Mouse (Mus musculus): Measurements from ENCODE around the gene Cd1d1. TPM values are rescaled to one million over a fixed set of nuclear protein-coding genes. Genes with fewer than 3 reads are reported as not detected.
A peak's percentile ranks its signal among the peaks of the same experiment; 100 is the strongest.
"Not testable (repeated sequence)": the region's sequence is repeated elsewhere in the genome, so short reads cannot be mapped to it uniquely, and the experiment has no call there.

Cd1d1 gene
- 10 to 100 TPM; 17.4 to 20.4 TPM for total RNA-seq (2021)

DNA sequence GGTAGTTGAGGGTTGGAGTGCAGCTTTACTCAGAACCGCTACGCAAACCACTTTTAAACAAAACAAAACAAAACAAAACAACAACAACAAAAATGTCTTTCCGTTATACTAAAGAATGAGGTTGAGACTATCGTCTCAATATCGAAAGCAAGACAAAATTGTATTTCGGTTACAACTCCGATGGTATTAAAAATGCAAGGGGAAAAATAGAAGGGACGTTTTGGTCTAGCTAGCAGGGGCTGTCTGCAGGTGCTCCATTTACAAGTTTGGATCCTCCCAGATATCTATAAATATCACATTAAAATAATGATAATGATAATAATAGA lies at the start of gene Cd1d1:
Gene Cd1d1 (minus strand): TSS at position 27 of the 326 bp plus-strand sequence.
- no peak for DNase-seq

DNA sequence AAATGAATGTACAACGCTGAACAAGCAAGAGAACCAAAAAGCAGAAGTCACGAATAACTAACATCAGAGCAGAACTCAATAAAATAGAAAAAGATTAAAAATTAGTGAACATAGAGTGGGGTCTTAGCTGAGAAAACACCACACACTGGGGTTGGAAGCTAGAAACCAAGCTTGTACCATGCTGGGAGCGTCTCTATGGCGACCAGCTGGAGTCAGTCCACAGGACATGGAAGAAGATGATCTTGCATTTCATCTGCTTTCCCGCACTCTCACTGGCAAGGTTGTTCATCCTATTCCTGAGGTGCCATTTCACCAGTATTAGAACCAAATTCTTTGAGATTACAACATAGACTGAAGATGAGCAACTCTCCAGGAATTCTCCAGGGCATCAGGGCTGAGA lies 48.6 kb upstream of the Cd1d1 start:
- DNase-seq: no peak

DNA sequence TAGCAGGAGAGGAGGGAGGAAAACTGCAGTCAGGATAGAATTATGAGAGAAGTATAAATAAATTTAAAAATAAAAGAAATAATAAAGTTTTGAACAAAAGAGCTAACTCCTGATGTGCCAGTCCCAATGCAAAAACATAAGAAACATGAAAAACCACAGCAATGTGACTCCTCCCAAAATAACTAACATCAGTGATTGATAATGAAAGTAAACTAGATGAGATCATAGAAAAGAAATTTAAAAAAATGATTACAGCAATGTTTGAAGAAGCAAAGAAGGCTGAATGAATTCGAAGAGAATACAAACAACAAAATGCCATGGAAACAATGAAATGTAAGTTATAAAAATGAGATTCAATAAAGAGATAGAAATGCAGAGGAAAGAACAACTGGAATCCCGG lies 42.5 kb upstream of the Cd1d1 start:
- no peak for DNase-seq

DNA sequence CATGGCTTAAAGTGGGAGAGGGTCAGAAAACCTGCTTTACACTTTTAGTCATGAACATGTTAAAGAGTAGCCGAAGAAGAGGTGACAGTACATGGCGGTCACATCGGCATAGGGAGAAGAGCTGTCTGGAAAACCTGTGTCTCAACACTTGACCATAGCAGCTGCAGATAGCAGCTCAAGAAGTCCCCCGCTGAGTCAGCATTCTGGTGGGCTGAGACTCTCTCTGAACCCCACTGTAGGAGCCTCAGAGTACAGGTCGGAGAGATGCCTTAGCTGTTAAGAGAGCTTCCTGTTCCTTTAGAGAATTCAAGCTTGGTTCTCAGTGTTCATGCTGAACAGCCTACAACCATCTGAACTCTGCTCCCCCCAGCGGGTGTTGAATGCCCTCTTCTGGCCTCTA lies 39.3 kb upstream of the Cd1d1 start:
- no peak for DNase-seq

DNA sequence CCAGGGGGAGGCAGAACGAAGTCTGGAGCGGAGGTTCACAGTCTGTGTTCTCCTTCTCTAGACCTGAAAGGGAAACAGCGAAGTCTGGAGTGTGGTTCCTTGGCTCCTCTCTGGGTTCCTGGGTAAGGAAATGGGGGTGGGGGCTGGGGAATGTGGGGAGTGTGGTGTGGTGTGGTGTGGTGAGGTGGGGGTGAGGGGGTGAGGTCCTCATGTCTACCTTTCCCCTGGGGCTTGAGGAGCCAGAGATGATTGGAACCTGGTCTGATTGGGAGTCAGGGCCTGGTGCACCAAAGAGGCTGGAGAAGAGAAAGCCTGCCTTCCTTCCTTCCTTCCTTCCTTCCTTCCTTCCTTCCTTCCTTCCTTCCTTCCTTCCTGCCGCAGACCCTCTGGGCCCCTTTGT lies 34.8 kb upstream of the Cd1d1 start:
- no peak for DNase-seq

DNA sequence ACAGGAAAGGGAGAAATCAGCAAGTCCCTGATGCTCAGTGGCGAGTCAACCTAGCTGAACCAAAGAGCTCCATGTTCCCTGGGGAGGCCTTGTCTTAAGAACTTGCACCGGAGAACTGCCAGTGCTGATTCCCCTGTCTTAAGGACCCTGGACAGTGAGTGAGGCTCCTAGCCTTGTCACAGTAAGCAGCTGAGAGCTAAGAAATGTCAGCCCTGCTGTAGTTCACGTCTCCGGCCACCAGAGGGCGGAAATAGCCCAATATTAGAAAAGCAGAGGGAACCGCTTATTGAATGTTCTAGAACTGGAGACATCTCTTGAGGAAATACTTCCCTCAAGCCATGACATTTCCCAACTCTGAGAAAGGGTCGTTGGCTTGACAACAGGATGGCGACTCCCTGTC lies 34.1 kb upstream of the Cd1d1 start:
- DNase-seq: peak; percentile 84

- DNase-seq: peak; percentile 74
Measured at GRCm38 (mm10) chr3:87030855-87031254, 31.6 kb upstream of the Cd1d1 start.

- DNase-seq: no peak
Measured at GRCm38 (mm10) chr3:87017707-87018106, 18.5 kb upstream of the Cd1d1 start.

- no peak for DNase-seq
Measured at GRCm38 (mm10) chr3:87017001-87017400, 17.8 kb upstream of the Cd1d1 start.

DNA sequence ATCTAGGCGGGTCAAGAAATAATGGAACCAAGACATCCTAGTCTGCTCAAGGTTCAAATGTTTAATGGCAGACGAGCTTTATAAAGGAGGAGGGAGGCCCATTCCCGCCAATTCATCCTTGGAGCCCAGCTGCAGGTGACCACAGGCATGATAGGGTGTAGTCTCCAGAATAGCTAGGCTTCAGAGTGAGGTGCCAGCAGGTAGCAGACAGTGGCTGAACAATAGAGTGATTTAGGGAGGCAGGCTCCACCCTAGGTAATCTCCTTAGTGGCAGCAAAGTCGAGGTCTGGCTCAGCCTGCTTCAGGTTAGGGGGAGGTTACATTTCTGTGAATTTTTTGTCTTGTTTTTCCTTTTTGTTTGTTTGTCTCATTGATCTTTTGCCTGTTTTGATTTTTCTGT lies 16.7 kb upstream of the Cd1d1 start:
- DNase-seq: no peak

DNA sequence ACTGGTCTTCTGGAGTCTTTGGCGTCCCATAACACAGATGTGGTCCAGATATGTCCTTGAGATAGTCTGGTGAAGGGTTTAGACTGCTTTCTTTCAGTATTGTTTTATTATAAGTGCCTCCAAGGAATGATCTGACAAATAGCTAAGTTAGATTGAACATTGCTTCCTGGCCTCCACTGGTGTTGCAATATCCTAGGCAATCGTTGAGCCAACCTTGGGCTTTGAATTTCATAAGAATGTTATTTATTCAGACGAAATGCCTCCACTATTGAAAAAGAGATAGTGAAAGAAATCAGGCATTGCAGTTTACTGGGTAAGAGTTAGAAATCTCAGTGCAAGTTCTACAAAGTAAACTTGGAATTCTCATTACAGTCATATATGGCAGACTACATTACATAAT lies 13.2 kb upstream of the Cd1d1 start:
- not testable (repeated sequence) for DNase-seq

GRCm38 (mm10) chr3:87008281-87008680 lies 9.0 kb upstream of the Cd1d1 start:
- DNase-seq: not testable (repeated sequence)

GRCm38 (mm10) chr3:87000676-87001075 lies 1.4 kb upstream of the Cd1d1 start:
- DNase-seq: no peak

DNA sequence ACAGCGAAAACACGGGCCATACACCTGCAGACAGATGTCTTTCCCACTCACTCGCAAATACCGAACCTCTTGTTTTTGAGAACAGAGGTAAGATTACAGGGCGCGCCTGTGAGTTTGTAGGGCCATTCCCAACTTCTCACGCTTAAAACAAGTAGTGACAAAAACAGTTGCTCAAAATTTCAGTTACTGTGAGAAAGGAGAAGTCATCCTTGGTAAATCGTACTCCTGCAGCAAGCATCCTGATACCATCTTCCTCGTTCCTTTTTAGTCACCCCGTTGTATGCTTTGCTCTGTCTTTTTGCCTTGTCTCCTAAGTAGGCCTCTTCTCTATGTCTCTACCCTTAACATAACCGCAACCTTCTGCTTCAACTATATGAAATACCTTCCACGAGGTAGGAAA lies 810 bp upstream of the Cd1d1 start:
- DNase-seq: no peak

DNA sequence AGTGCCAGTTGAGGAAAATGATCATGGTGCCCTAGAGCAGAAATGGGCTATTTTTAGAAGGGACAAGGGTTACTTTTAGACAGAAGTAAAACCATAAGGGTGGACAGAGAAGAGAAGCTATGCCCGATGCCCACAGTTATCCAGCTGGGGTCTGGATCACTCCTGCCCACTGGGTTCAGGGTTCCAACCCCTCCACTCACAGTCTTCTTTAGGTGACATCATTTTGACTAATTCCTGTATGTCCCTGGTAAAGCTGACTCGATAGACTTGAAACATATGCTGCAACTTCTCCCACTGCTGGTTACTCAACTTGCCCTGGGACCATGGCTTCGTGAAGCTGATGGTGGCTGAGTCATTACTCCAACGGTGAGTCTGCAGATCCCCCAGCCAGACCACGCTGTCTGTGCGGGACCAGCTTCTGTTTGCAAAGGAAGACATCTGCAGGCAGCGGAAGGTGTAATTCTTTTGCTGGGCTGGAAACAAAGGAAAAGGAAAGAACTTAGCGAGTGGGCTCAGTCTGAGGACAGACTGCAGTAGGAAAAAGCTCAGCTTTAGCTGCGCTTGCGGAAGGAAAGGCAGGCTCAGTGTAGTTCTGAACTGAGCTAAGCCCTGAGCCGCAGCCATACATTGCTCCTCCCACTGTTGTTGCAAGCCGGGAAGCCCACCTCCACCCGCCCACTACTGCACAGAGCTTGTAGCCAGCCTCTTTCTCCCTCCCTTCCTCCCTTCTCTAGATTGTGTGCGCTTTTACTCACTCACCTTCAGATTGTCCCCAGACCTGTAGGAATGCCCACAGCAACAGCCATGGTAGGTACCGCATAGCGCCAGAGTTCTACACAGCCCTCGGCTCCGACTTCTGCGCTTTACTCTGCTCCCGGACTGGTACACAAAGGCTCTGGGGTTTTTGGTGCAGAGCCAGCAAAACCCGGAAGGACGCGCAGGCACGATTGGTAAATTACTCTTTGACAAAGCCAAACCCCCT lies 517 bp downstream of the Cd1d1 start:
- DNase-seq: peak; percentile 84

DNA sequence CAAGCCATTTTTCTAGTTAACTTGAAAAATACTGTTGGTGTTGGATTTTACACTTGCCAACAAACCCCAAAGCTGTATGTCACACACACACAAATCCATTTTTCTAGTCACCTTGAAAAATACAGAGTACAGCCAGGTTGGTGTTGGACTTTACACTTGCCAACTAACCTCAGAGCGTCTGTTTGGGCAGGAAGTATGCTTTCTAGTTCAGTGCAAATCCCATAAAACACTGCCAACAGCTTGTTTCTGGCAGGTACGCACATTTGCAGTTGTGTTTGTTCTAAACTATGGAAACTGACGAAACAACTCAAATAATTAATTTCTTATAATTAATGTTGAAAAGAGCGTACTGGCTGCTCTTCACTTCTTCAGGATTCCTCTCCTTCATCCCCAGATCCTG lies 3.1 kb downstream of the Cd1d1 start:
- no peak for DNase-seq

GRCm38 (mm10) chr3:86995381-86995780 lies 3.9 kb downstream of the Cd1d1 start:
- DNase-seq: no peak

DNA sequence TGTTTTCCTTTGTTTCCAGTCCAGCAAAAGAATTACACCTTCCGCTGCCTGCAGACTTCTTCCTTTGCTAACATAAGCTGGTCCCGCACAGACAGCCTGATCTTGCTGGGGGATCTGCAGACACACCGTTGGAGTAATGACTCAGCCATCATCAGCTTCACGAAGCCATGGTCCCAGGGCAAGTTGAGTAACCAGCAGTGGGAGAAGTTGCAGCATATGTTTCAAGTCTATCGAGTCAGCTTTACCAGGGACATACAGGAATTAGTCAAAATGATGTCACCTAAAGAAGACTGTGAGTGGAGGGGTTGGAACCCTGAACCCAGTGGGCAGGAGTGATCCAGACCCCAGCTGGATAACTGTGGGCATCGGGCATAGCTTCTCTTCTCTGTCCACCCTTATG lies 12.3 kb downstream of the Cd1d1 start:
- not testable (repeated sequence) for DNase-seq

GRCm38 (mm10) chr3:86986490-86986889 lies 12.8 kb downstream of the Cd1d1 start:
- peak; percentile 18 for DNase-seq

- DNase-seq: no peak
Measured at GRCm38 (mm10) chr3:86983382-86983781, 15.9 kb downstream of the Cd1d1 start.

- DNase-seq: peak; percentile 67
Measured at GRCm38 (mm10) chr3:86976546-86976945, 22.7 kb downstream of the Cd1d1 start.

DNA sequence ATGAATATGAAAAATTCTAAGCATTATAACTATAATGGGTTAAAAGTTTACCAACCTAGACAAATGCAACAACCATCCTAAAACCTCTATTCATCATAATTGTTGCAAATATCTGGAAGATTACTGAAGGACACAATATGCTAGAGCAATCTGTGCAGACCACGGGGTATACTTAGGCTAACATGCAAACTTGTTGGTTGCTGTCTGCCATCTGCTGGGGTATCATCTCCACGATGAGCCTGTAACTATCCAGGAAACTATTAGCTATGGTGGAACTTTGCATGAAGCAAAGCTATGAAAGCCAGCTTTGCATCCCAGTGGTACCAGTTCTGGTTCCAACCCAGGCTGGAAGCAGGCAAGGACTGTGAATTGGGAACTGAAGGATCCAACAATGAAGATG lies 24.1 kb downstream of the Cd1d1 start:
- DNase-seq: no peak

DNA sequence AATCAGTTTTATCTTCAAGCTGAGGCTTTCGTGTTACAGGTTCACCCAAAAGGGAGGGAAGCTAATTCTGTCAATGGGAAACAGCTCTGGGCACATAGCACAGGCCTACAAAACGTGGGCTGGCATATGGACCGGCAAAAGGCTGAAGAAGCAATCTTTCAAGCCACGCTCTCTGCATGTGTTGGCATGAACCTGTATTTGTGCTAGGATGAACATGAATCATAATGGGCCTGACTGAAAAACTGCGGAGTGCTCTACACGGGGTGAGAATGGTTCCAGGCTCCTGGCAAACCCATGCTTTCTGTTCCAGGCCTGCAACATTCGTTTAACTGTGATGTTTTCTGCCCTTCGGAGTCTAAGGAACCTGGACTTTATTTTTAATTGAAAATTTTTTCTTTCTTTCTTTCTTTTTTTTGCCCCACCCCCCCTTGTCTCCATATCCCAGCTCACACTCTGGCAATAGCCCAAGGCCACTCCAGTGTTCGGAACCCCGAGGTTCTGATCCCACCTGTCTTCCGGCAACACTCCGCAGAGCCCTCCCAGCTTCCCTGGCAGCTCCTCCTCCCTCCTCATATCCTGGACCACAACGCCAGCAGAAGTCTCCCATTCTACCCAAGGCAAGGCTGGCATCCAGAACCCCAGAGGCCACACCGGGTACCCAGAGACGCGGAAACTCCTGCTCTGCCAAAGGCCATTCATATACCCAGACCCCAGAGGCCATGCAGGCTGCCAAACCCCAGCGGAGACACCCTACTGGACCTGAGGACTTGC lies 36.4 kb downstream of the Cd1d1 start:
- DNase-seq: no peak

- DNase-seq: no peak
Measured at GRCm38 (mm10) chr3:86961395-86961669, 37.9 kb downstream of the Cd1d1 start.
